Mouse (Mus musculus) left cerebral cortex, postnatal 14 days (tissue): ENCODE measurements around the gene Pum1. TPM values are rescaled to one million over a fixed set of nuclear protein-coding genes. Genes with fewer than 3 reads are reported as not detected.

Experiments used
- DNase-seq, 2 experiments: peaks; one replicate each; pipeline ENCODE4 v3.0.0; 2021 to 2022; ENCODE audit warnings: low spot score in 2 of 2, mixed read lengths in 1 of 2
- intact Hi-C: fragments of 180-260 bp; cut with DNase I; formaldehyde crosslinking; loops from one replicate; pipeline ENCODE4 v1.15.1; 2025
- total RNA-seq, 2 experiments: library from RNA; stranded (reverse); gene quantifications; 2 replicates each; pipeline ENCODE4 v1.2.3; 2021

Gene Pum1
- total RNA-seq, 2 experiments from 2014 or later, result 111 TPM

DNA sequence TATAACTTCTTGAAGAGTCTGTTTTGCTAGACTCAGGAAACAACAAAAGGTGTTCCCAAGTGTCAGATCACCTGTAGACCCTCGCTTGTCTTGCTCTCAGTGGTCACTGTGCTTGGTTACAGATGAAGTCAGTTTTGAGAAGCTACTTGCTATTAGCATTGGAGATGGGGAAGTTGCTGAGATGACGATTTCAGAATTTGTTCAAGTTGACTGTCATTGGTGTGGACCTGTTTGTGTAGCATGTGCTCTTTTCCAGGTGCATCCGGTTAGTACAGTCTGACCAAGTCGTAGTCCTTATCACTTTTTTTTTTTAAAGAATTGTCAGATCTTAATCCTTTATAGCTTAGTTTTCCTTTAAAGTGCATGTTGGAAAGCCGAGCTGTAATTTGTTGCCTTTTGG is 50.3 kb downstream of the Pum1 start:
- intact Hi-C loops, result no loop called here
- no peak for DNase-seq

DNA sequence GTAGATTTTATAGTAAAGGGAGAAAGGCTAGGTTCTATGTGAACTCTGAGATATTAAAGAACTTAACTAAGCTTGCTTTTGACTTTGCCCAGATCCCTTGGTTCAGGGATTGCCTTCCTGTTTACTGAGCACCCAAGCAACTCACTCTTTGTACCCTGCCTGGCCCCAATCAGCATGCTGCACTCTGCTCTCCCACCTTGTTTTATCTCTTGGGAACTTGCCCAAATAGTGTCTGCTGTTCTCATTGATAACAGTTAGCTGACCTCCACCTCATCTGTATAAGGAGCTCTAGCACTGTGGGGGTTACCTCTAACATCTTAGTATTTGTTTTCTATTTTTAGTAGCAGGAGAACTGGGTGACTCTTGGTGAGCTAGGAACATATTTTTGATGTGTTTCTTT is 52.0 kb downstream of the Pum1 start:
- intact Hi-C loops, result no loop called here
- DNase-seq, result no peak

DNA sequence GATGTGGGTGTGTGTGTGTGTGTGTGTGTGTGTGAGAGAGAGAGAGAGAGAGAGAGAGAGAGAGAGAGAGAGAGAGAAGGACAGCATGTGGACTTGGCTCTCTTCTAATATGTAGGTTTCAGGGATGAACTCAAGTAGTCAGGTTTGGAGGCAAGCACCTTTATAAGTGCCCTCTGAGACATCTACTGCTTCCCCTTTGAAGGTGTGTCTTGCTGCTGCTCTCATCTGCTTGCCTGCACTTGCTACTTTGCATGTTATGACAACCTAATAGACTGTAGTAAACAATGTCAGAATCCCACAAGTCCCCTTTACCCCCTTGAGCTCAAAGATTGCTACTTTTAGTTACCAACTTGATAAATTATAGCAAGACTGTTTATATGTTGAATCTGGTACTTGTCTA is 52.5 kb downstream of the Pum1 start:
- DNase-seq, result no peak
- intact Hi-C loops, result no loop called here

DNA sequence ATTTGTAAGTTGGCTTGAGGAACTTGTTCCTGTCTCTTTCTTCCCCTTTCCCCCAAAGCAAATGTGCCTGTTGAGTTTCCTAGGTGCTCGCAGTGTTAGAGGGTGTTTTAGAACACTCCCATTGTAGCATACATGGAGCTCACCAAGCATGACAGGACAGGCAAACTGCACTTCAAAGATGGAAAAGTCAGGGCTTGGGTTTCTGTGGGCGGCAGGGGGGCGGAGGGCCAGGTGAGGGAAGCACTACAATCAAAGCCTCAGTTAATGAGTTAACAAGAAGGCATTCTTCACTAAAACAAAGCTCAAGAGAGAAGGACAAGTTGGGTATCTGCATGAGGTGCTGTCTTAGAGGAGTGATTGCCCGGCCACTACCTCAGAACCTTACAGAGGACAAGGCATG is 56.2 kb downstream of the Pum1 start:
- intact Hi-C loops, result no loop called here
- DNase-seq, result no peak

DNA sequence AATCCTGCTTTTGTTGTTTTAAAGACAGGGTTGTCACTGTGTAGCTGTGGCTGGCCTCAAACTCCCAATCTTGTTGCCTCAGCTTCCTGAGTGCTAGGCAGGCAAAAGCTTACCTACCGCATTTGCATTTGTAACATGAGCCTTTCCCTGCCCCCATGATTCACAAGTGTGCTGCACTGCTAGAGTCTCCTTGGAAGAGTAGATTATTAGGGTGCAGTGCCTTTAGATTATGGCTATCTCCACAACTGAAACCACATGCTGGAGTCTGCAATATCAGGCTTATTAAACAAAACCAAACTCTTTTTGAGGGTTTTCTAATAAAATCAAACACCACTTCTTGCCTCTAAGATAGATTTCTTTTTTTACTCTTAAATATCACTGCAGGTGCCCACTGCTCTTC is 59.5 kb downstream of the Pum1 start:
- DNase-seq, result no peak
- intact Hi-C loops, result no loop called here

DNA sequence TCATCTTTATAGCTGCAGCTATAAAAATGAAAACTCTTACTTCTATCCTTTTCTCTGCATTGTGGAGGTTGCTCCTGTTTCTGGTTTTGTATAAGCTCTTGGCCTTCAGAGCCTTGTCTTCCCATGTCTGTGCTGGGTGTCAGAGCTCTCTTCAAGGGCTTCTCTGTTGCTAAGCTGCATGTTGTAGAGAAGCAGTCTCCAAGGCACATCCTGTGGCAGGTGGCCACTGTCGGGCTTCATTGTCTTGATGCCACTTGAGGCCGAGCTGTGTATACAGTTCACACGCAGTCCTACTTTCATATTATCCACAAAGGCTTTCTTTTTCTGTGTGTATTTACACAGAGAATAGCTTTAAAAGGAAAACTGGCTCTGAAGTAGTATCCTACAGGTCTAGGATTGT is 63.0 kb downstream of the Pum1 start:
- DNase-seq, result no peak
- intact Hi-C loops, result no loop called here

DNA sequence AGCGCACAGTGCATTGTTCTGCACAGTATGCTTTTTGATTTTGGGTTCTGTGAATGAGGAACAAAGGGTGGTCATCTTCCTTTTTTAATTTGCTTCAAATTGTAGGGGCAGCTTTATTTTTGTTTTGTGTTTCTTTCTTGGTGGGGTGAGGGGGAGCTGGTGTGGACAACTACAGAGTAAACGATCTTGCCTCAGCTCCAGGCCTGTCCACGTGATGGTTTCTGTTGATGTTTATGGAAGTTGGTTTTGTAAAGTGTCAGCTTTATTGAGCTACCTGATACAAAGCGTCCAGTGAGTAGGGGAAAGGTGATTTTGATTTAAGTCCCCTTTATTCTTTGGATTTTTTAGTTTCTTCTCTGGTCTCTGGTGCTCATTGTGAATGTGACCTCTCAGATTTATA is 72.8 kb downstream of the Pum1 start:
- intact Hi-C loops, result no loop called here
- DNase-seq, result no peak

DNA sequence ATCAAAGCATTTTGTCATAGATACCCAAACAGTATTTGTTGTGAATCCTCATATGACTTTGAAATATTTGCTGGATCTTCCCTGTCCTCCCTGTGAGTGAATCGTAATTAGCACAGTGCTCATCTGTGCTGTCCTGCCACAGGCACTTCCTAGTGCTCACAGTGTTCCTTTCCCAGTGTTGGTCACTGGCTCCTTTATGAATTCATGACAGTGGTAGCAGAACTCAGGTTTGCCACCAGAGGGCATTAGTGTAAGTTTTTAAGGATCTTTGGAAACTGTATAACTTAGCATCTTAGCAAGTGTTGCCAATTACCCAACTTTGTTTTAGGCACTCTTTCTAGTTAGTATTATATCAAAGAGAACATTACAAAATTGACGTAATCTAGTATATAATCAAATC is 75.4 kb downstream of the Pum1 start:
- intact Hi-C loops, result no loop called here
- peak; percentile 73 to 86 for DNase-seq

DNA sequence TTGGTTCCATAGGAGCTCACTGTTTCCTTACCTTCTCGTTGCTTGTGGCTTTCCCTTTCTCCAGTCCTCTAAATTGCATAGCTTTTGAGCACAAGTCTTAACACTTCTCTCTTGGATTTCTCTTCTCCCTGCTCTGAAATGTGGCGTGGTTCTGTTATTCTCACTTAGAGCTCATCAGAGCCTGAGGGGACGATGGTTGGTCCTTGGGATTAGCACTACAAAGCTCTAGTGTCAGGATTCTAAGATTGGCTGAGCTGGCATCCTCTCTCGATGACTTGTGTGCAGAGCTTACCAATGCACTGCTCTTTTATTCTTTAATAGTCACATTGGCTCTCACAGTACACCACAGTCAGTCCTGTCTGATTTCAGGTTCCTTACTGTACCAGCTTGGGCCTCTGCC is 80.9 kb downstream of the Pum1 start:
- intact Hi-C loops, result no loop called here
- DNase-seq, result no peak

DNA sequence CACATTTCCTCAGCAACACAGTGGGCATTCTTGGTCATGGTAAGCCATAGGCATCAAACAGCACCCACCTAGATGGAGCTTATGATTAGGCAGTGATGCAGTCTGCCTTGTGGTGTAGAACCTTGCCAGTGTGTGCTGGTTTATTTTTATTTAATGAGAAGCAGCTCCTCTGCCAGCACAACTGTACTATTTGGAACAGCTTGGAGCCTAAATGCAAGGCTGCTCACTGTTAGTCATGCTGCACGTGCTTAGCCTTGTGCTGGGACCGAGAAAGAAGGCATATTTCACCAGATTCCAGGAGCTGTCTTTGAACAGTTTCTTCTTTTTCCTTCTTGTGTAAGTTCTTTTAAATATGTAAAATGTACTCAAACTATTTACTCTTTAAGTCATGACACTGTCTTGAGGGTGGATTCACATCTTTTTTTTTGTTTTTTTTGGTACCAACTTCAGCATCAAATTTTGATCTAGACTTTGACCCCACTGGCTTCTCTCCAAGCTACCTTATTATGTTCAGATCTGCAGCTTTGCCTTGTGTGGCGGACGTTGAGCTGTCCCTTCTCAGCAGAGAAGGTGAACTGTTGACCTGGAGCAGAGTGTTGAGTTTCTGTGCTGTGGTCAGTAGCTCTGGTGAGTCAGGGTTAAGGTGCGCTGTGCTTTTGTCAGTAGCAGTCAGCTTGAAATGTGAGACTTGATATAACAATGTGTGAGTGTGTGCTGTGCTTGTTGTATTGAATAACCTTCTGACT is 82.6 kb downstream of the Pum1 start:
- DNase-seq, result peak; percentile 86 to 95
- intact Hi-C loops, result no loop called here

DNA sequence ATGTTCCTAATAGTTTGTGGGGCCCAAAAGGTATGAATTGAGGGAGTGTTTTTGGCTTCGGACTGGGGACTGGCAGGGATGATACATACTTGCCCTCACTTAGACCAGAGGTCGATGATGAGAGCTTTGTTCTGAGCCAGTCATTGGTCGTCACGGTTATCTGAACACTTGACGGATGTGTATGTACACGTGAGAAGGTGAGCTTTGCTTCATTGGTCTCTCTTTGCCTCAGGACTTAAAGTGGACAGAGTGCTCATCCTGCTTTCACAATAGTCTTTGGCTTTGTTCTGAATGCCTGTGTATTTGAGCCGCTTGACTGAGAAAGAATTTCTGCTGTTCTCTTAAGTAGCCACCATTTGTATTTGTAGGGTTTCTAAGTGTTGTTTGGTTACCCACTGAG is 86.4 kb downstream of the Pum1 start:
- intact Hi-C loops, result no loop called here
- DNase-seq, result no peak

DNA sequence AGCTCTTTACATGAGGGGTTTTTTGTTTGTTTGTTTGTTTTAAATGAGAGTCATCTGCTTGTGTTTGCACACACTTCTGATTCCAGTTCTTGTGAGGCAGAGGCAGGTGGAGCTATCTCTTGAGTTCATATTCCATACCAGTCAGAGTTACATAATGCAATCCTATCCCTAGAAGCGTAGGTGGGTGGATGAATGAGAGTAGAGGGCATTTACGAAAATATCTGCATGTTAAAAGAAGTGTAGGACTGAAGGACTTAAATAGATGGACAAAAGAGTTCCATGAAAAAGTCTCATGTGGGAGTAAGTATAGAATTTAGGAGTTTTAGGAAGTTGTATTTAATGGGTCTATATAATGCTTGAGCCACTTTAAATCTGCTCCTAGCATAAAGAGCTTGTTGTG is 88.8 kb downstream of the Pum1 start:
- no peak for DNase-seq
- intact Hi-C loops, result no loop called here

DNA sequence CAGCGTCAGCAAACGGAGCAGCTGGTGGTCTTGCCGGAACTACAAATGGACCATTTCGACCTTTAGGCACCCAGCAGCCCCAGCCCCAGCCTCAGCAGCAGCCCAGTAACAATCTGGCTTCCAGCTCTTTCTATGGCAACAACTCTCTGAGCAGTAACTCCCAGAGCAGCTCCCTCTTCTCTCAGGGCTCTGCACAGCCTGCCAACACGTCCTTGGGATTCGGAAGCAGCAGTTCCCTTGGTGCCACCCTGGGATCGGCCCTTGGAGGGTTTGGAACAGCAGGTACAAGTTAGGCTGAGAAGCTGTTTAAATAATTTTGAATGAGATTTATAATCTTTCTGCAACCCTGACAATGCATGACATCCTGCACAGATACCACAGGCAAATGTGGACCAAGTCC is 89.5 kb downstream of the Pum1 start:
- DNase-seq, result no peak
- intact Hi-C loops, result no loop called here

DNA sequence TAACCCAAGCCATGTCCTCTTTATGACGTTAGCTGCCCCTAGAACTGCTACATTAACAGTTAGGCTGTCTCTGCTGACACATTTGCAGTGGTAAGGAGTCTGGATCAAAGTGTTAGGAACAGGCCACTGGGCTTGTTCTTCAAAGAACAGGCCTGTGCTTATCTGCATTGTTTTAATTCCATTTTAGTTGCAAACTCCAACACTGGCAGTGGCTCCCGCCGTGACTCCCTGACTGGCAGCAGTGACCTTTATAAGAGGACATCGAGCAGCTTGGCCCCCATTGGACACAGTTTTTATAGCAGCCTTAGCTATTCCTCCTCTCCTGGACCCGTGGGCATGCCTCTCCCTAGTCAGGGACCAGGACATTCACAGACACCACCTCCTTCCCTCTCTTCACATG is 90.6 kb downstream of the Pum1 start:
- no peak for DNase-seq
- intact Hi-C loops, result no loop called here

DNA sequence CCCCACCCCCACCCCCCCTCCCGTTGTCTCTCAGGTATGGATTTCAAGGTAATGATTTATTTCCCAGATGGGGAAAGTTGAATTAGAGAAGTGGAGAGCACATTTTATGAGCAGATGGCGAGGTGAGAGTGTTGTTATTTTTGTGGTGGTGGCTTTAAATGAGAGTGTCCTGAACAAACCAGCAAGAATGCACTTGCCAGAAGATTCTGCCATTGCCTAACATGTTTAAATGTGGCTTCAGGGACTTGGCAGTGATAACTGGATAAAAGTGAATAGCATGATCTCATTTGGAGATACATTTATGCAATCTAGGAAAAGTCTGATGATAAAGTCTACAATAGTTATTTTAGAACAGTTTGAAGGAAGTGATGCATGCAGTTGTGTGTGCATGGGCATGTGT is 91.7 kb downstream of the Pum1 start:
- DNase-seq, result peak in 1 of 2 experiments; percentile 55
- intact Hi-C loops, result no loop called here

DNA sequence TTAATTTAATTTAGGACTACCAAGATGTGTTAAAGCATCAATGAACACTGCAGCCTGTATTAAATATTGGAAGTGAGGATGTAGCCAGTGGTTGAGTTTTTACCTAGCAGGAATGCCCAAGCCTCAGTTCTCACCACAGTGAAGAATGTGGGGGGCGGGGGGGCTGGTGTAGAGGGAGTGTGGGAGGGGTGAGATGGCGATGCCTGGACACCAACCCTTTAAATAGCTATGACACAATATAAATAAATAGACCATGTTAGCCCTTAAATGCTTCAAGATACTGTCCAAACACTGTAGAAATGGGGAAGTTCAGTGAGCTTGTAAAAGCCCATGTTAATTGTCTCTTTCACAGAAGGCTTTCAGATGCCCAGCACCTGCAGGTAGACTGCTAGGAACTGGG is 96.8 kb downstream of the Pum1 start:
- intact Hi-C loops, result no loop called here
- no peak for DNase-seq

DNA sequence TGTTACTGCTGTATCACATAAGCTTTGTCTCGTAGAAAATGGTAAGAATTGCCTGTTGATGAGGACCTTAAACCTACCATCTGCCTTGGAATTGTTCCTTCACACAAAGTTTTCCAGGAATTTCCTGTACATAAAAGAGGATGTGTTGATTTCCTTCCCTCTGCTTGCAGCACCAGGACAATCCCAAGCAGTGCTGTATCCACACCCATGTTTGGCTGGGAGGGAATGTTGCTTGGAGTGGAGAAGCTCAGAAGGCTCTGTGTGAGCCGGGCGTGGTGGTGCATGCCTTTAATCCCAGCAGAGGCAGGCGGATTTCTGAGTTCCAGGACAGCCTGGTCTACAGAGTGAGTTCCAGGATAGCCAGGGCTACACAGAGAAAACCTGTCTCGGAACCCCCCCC is 98.7 kb downstream of the Pum1 start:
- intact Hi-C loops, result no loop called here
- no peak for DNase-seq

DNA sequence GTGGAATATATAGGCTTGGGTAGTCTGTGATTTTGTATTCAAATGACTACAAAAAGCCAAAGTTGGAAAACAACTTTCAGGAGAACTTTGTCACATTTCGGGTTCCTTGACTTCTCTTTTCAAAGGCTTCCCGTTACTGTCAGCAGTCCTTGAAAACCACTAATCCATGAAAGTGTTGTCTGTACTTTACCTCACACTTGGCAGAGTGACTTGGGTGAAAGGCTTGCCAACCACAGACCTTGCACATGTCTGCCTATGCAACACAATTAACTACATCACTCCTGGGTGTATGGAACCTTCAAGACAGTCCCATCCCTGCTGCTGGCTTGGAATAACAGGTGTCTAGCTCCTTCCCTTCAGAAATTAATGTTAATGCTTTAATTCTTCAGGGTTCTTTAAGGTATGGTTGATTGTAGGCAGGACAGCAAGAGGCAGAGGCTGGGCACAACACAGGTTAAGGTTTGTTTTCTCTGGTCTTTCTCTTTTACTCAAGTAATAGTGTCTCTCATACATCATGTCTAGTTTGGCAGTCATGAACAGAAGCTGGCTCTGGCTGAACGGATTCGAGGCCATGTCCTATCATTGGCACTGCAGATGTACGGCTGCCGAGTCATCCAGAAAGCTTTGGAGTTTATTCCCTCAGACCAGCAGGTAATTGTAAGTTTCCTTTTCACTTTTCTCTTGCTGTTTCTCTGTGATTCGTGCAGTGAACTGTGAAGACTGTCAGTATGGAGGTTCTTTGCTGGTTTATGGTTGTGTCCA is 102.5 kb downstream of the Pum1 start:
- intact Hi-C loops, result no loop called here
- no peak for DNase-seq

DNA sequence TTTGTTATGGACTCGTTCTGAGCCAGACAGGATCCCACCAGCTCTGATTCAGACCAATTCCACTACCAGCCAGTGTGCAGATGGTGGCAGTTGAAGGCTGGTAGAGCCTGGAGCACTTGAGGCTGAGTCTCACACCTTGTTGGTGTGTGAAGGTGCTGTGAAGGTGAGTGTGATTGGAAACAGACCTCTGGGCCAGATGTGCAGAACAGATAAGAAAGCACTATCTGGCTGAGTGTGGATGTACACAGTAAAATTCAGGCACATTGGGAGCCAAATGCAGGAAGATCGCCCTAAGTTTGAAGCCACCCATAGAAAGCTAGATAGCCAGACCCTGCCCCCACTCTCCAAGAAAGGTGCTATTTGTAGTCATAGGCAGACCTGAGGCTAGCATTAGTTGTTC is 103.3 kb downstream of the Pum1 start:
- no peak for DNase-seq
- intact Hi-C loops, result no loop called here

DNA sequence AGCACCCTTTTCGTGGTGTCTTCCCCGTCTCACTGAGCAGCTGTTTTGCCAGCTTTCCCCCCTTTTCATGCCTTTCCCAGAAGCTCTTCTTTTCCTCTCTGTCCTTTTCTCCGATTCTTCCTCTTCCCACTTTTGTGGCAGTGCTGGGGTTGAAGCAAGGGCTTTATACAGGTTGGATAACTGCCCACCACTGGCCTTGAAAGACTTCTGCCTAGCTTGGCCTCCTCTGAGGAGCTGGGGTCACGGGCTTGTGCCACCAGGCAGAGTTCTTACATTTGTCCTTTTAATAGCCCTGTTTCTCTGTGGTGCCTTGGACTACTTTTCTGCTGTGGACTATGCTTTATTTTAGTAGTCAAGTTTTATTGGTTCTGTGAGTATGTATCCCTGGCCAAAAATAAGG is 103.8 kb downstream of the Pum1 start:
- intact Hi-C loops, result no loop called here
- DNase-seq, result no peak

DNA sequence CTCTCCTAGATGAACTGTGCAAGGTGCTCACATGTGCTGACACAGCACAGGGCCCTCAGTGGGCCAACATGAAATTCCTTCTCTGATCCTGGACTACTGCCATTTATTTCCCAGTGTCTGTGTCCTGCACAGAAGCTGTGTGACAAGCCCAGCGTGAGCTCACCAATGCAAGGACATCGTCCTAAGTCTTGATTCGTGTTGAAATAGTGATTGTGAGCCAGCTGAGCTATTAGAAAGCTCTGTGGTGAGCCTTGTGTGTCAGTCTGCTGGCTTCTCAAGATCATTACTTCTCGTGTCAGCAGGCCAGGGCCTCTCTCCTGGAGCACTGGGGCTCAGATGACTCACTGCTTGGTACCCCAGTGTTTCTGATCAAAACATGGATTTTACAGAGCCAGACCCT is 110.8 kb downstream of the Pum1 start:
- DNase-seq, result no peak
- intact Hi-C loops, result no loop called here
